Comparison of ENCODE assay signal across 8 mouse cellular contexts in the genomic region with DNA sequence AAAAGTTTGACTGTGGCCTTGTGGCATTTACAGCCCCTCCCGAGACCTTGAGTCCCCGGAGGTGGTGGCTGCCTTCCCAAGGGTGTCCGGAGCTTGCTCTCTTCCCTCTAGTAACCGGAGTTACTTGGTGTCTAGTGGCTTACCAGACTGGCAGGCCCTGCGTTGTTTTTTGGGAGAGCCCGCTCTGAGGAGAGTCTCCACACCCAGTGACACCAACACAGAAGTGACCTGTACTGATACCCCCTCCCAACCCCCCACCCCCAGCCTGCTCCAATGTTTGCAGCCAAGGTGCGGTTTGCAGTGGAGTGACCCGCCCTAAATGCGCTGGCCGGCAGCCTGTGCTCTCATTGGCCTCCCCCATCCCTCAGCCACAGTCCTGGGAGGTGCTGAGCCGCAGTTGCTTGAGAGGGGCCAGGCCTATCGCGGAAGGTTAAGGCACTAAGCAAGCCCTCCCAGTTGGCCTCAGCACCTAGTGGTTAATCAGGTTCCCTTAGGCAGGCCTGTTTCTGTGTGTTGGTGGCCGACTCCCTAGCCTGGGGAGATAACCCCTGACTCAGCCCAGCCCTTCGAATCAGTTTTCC. TPM values are rescaled to one million over a fixed set of nuclear protein-coding genes. Genes with fewer than 3 reads are reported as not detected.
DNase-seq lines count a peak whose midpoint lies in the region; ATAC-seq lines count a peak whose summit lies in the region.

No protein-coding gene starts in this region.

- H3K27ac ChIP-seq in hindbrain, embryonic 14.5 days = peak overlapping the region; percentile 84; the same call in 1 of the 2 replicates
- H3K27ac ChIP-seq in liver, embryonic 11.5 days (ENCODE audit: low read depth, low read length) = peak overlapping the region; percentile 97

- DNase-seq in MN1 (ENCODE audit: low spot score) = peak; percentile 87
- peak; percentile 67 for DNase-seq in c-Kit-positive CD71-positive TER-119-positive erythroid progenitor cells, embryonic 14.5 days (ENCODE audit: low spot score)
- peak; percentile 65 for DNase-seq in forelimb bud, embryonic 11.5 days (ENCODE audit: low read depth, low spot score)
- no peak for DNase-seq in hindbrain, embryonic 14.5 days (ENCODE audit: low spot score)
- DNase-seq in liver, embryonic 11.5 days (ENCODE audit: low spot score) = peak; percentile 80
- peak; percentile 26 for DNase-seq in thymus, postnatal 25 days
- DNase-seq in right cerebral cortex, postnatal 10 days (ENCODE audit: low spot score in 2 of 2) = no peak

- 7% methylated on average over 15 of the region's 15 CpGs for WGBS in hindbrain, embryonic 14.5 days
- WGBS in liver, embryonic 11.5 days = 1% methylated on average over 15 of the region's 15 CpGs

- no peak for ATAC-seq in hindbrain, embryonic 14.5 days (ENCODE audit: low FRiP score)
- peak; percentile 87 for ATAC-seq in liver, embryonic 11.5 days (replicated peaks; ENCODE audit: low FRiP score)
- peak; percentile 77 for ATAC-seq in monocyte, adult 5-6 weeks (replicated peaks; ENCODE audit: insufficient number of reproducible peaks, low FRiP score, low TSS enrichment, poor library complexity, severe bottlenecking)

- H3K4me3 ChIP-seq in hindbrain, embryonic 14.5 days (replicated peaks; ENCODE audit: low read length) = peak overlapping the region; percentile 91
- peak overlapping the region; percentile 96 for H3K4me3 ChIP-seq in liver, embryonic 11.5 days (ENCODE audit: low read depth, low read length)

- H3K36me3 ChIP-seq in hindbrain, embryonic 14.5 days (replicated peaks; ENCODE audit: control insufficient read depth, insufficient read depth) = peaks cover 43% of the 10 kb centered on the region
- H3K36me3 ChIP-seq in liver, embryonic 11.5 days (ENCODE audit: control insufficient read depth, insufficient read depth, low read length) = peaks cover 39% of the 10 kb centered on the region

- H3K27me3 ChIP-seq in hindbrain, embryonic 14.5 days (ENCODE audit: control insufficient read depth, insufficient read depth, low read length) = no peaks in the 10 kb centered on the region
- no peaks in the 10 kb centered on the region for H3K27me3 ChIP-seq in liver, embryonic 11.5 days (replicated peaks; ENCODE audit: control insufficient read depth, insufficient read depth, low read length)

- no peaks in the 10 kb centered on the region for H3K9me3 ChIP-seq in hindbrain, embryonic 14.5 days (ENCODE audit: control insufficient read depth, low read length)
- H3K9me3 ChIP-seq in liver, embryonic 11.5 days (ENCODE audit: control insufficient read depth, low read length) = no peaks in the 10 kb centered on the region

- peak overlapping the region; percentile 92 for H3K9ac ChIP-seq in hindbrain, embryonic 14.5 days
- peak overlapping the region; percentile 94 for H3K9ac ChIP-seq in liver, embryonic 11.5 days (ENCODE audit: low read depth, low read length)

- peak overlapping the region; percentile 94 for H3K4me2 ChIP-seq in hindbrain, embryonic 14.5 days (replicated peaks)
- H3K4me2 ChIP-seq in liver, embryonic 11.5 days = peak overlapping the region; percentile 83

- H3K4me1 ChIP-seq in hindbrain, embryonic 14.5 days (replicated peaks; ENCODE audit: control insufficient read depth, insufficient read depth, low read length) = peaks cover 16% of the 10 kb centered on the region
- H3K4me1 ChIP-seq in liver, embryonic 11.5 days (replicated peaks; ENCODE audit: control insufficient read depth, insufficient read depth, low read length) = peaks cover 53% of the 10 kb centered on the region

RNA-seq across cellular contexts. Expression of gene Kmt5a, which starts 6.7 kb away (rescaled TPM):
- polyA plus RNA-seq in hindbrain, embryonic 14.5 days (2014; fragmentation: Nextera tagmentation; extraction: Ambion mirVana) = 23.1 and 23.2 TPM in 2 replicates
- 132 and 145 TPM in 2 replicates for polyA plus RNA-seq in liver, embryonic 11.5 days (2014; fragmentation: Nextera tagmentation; extraction: Ambion mirVana)
- total RNA-seq in monocyte, adult 5-6 weeks (2017) = 78.3 to 109 TPM (median 102 TPM) in 3 replicates

RNA-seq across cellular contexts. Expression of gene Sbno1, which starts 20.6 kb away (rescaled TPM):
- polyA plus RNA-seq in hindbrain, embryonic 14.5 days (2014; fragmentation: Nextera tagmentation; extraction: Ambion mirVana) = 87.6 and 89.3 TPM in 2 replicates
- polyA plus RNA-seq in liver, embryonic 11.5 days (2014; fragmentation: Nextera tagmentation; extraction: Ambion mirVana) = 75.2 and 86.4 TPM in 2 replicates
- 178 to 275 TPM (median 193 TPM) in 3 replicates for total RNA-seq in monocyte, adult 5-6 weeks (2017)

RNA-seq across cellular contexts. Expression of gene Rilpl2, which starts 31.8 kb away (rescaled TPM):
- polyA plus RNA-seq in hindbrain, embryonic 14.5 days (2014; fragmentation: Nextera tagmentation; extraction: Ambion mirVana) = 28.5 and 29.7 TPM in 2 replicates
- polyA plus RNA-seq in liver, embryonic 11.5 days (2014; fragmentation: Nextera tagmentation; extraction: Ambion mirVana) = 18.7 and 19.8 TPM in 2 replicates
- 47.8 to 86.1 TPM (median 71.4 TPM) in 3 replicates for total RNA-seq in monocyte, adult 5-6 weeks (2017)

RNA-seq across cellular contexts. Expression of gene Snrnp35, which starts 36.5 kb away (rescaled TPM):
- polyA plus RNA-seq in hindbrain, embryonic 14.5 days (2014; fragmentation: Nextera tagmentation; extraction: Ambion mirVana) = 8.5 and 9.0 TPM in 2 replicates
- 13.6 and 14.0 TPM in 2 replicates for polyA plus RNA-seq in liver, embryonic 11.5 days (2014; fragmentation: Nextera tagmentation; extraction: Ambion mirVana)
- total RNA-seq in monocyte, adult 5-6 weeks (2017) = 7.4 to 12.5 TPM (median 9.8 TPM) in 3 replicates

Comparison
In these comparisons a context has a peak if more than half of its experiments do, and no peak if none do; other contexts are left out.
1. DNase-seq: peak in MN1 (single experiment), c-Kit-positive CD71-positive TER-119-positive erythroid progenitor cells, embryonic 14.5 days (single experiment), forelimb bud, embryonic 11.5 days (single experiment), liver, embryonic 11.5 days (single experiment) and thymus, postnatal 25 days (single experiment); none in hindbrain, embryonic 14.5 days (single experiment) and right cerebral cortex, postnatal 10 days (0 of 2).